Mouse (Mus musculus): ENCODE results near the gene Krt88. TPM values are rescaled to one million over a fixed set of nuclear protein-coding genes. Genes with fewer than 3 reads are reported as not detected.

Gene Krt88
- not detected in 2 replicates for polyA plus RNA-seq (2015; fragmentation: Nextera tagmentation; extraction: Ambion mirVana)

DNA sequence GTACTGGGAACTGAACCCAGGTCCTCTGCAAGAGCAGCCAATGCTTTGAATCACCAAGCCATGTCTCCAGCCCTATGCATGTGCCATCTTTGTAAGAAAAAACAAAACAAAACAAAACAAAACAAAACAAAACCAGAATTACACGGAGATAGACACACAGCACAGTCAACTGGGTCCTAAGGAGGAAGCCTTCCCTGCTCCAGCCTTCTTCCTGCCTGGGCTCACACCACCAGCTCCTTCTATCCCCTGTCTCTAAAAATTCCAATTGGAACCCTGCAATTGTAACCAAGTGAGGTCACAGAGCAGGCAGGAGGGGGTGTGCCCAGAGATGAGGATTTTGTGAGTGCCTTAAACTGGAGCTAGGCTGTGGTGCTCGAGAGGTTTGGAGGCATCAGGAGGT, at the start of gene Krt88:
Krt88 (plus strand) TSS at position 301 of the 400 bp plus-strand sequence.
- ATAC-seq (ENCODE audit: low FRiP score) = no peak
- Histone ChIP-seq H3K9ac (no peak within 1 kb of the TSS), H3K9me3 (no peaks in the 10 kb centered on the region), H3K27ac (no peak within 1 kb of the TSS), H3K36me3 (no peaks in the 10 kb centered on the region), H3K4me2 (no peak within 1 kb of the TSS), H3K27me3 (peaks cover 2% of the 10 kb centered on the region; the same call in 1 of the 2 replicates), H3K4me1 (replicated peaks) (no peaks in the 10 kb centered on the region), H3K4me3 (no peak within 1 kb of the TSS)
- 74% methylated on average over 2 of the region's 2 CpGs for WGBS

DNA sequence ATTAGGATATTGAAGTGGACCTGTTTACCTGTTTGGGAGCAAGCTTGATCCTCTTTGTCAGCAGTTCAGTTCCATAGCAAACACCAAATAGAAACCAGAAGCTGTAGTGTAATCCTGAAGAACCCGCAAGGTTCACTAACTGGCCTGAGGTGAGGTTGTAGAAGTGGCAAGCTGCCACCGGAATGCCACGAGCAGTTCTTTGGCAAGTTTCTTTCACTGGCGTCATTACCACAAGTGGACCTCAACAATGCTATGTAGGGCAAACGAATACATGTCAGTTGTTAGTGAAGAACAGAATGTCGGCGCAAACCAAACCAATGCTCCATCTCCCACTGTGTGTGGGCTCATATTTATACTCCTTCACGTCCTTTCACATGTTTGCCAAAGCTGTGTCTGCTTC, 49.3 kb upstream of the Krt88 start:
- no peak overlapping the region for H3K4me3 ChIP-seq
- no peak overlapping the region for H3K27ac ChIP-seq
- H3K27me3 ChIP-seq = no peaks in the 10 kb centered on the region; the same call in 1 of the 2 replicates
- H3K9ac ChIP-seq = no peak overlapping the region
- no peaks in the 10 kb centered on the region for H3K4me1 ChIP-seq (replicated peaks)
- 91% methylated on average over 8 of the region's 8 CpGs for WGBS
- H3K36me3 ChIP-seq = no peaks in the 10 kb centered on the region
- no peaks in the 10 kb centered on the region for H3K9me3 ChIP-seq
- no peak for ATAC-seq (ENCODE audit: low FRiP score)
- H3K4me2 ChIP-seq = no peak overlapping the region

DNA sequence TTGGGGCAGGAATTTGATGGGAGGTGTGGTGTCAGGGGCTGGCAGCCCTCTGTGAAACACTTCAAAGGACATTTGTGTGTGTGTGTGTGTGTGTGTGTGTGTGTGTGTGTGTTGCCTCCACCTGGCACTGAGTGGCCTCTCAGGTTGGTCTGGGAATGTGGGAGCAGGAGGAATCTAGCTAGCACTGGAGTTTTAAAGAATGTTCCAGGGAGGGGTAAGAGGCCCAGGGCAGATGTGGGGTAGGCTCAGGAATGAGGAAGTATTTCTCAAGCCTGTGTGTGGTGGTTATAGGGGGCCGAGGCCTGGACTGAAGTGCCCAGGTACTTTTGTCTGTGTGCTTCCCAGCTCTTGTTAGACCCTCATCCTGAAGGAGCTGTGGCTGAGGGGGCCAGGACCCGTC, 36.8 kb upstream of the Krt88 start, which contains the start of gene Krt7:
Krt7 (plus strand) TSS at position 269 of the 400 bp plus-strand sequence.
- no peak within 1 kb of the TSS for H3K9ac ChIP-seq
- no peak within 1 kb of the TSS for H3K4me3 ChIP-seq
- H3K9me3 ChIP-seq = no peaks in the 10 kb centered on the region
- no peak within 1 kb of the TSS for H3K4me2 ChIP-seq
- 0 out of 2 replicates have a peak, but pooled peaks cover 4% of the 10 kb centered on the region for H3K4me1 ChIP-seq (replicated peaks)
- H3K36me3 ChIP-seq = no peaks in the 10 kb centered on the region
- H3K27me3 ChIP-seq = peaks cover 35% of the 10 kb centered on the region
- ATAC-seq (ENCODE audit: low FRiP score) = no peak
- H3K27ac ChIP-seq = no peak within 1 kb of the TSS
- WGBS = 56% methylated on average over 2 of the region's 2 CpGs

DNA sequence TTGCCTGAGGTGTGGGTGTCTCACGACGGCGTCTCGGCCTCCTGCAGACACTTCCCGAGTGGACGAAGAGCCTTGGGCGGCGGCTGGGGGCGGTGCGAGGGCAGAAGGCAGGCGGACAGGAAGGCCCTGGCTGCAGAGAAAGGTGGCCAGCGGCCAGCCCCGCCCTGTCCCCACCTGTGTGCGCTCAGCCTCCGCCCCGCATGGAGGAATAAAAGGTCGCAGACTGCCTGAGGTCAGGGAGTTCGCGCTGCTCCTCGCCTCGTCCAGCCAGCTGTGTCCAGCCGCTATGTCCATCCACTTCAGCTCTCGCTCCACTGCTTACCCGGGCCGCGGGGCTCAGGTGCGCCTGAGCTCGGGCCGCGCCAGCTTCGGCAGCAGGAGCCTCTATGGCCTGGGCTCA, 35.4 kb upstream of the Krt88 start:
- Histone ChIP-seq H3K9ac (peak overlapping the region; percentile 9; the same call in 1 of the 2 replicates), H3K9me3 (no peaks in the 10 kb centered on the region), H3K27ac (no peak overlapping the region), H3K4me2 (no peak overlapping the region), H3K36me3 (no peaks in the 10 kb centered on the region), H3K4me3 (no peak overlapping the region), H3K4me1 (replicated peaks) (0 out of 2 replicates have a peak, but pooled peaks cover 4% of the 10 kb centered on the region), H3K27me3 (peaks cover 35% of the 10 kb centered on the region)
- 32% methylated on average over 31 of the region's 31 CpGs for WGBS
- no peak for ATAC-seq (ENCODE audit: low FRiP score)

DNA sequence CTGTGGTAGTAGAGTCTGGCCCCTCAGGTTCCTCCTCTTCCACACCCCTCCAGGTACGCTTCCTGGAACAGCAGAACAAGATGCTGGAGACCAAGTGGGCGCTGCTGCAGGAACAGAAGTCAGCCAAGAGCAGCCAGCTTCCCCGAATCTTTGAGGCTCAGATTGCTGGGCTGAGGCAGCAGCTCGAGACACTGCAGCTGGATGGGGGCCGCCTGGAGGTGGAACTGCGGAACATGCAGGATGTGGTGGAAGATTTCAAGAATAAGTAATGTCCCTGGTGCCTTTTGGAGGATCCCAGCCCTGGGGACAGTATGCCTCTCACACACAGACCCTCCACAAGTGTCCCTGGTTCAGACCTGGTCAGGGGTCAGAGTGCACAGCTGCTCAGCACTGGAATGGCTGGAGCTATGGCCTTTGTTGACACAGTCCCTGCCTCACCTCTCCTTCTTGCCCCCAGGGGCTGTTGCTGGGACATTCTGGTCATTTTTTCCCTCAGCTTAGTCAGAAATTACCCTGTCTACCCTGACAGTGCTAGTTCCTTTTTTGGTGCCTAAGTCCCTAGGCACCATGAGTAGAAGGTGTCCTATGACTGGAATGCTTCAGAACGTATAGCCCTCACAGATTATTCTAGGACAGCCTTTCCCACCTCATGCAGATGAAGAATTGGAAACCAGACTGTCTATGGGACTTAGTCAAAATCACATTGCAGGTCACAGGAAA, 33.5 kb upstream of the Krt88 start:
- no peaks in the 10 kb centered on the region for H3K9me3 ChIP-seq
- WGBS = 54% methylated on average over 7 of the region's 7 CpGs
- ATAC-seq (ENCODE audit: low FRiP score) = no peak
- no peak overlapping the region for H3K4me3 ChIP-seq
- H3K27ac ChIP-seq = no peak overlapping the region
- no peak overlapping the region for H3K4me2 ChIP-seq
- no peak overlapping the region for H3K9ac ChIP-seq
- H3K4me1 ChIP-seq (replicated peaks) = 0 out of 2 replicates have a peak, but pooled peaks cover 4% of the 10 kb centered on the region
- H3K27me3 ChIP-seq = peaks cover 35% of the 10 kb centered on the region
- H3K36me3 ChIP-seq = no peaks in the 10 kb centered on the region

DNA sequence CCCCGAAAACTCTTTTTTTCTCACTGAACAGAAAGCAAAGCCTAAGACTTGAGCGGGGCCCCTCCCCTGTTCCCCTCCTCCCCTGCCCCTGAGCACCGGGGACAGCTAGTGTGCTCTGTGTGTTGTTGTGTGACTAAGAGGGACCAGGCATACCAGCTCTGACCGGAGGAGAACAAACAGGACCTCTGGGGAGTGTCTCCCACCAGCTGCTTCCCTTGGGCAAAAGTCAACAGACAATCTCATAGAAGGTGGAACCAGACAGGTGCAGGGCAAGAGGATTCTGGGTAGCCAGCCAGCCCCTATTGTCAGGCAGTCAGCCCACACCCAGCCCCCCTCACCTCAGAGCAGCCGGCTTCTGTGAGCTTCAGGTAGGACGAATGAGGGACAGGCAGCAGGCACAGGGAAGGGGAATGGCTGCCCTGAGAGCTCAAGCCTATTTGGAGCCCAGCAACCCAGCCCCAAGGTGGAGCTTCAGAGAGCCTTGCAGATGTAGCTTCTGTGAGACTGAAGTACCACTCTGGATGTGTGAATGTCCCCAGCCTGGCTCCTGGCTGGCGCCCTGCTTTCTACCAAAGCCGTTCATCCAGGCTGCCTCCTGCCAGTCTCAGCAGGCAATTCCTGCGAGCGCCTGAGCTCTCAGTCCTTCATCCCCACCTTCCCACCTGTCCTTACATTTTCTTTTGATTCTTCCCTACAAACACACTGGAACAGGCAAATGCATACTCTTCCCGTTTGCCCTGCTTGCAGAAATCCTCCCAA, 32.6 kb upstream of the Krt88 start:
- no peak overlapping the region for H3K4me2 ChIP-seq
- no peak for ATAC-seq (ENCODE audit: low FRiP score)

DNA sequence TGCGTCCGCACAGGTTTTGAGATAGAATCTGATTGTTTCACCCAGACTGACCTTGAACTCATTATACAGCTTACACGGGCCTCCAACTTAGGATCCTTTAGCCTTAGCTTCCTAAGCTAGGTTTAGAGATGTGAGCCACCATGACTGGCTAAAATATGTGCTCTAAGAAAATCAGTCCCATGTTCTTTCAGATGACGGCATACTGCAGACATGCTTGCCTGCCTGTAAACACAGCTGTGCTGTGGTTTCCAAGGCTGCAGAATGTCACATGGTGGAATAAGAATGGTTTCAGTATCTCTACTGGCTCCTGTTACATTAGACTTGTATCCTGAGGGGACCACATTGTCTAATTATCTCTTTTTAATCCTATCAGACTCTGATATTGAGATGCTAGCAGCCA, 28.6 kb upstream of the Krt88 start:
- H3K27me3 ChIP-seq = 0 out of 2 replicates have a peak, but pooled peaks cover 11% of the 10 kb centered on the region
- no peak for ATAC-seq (ENCODE audit: low FRiP score)
- H3K9me3 ChIP-seq = no peaks in the 10 kb centered on the region
- no peak overlapping the region for H3K4me2 ChIP-seq
- no peak overlapping the region for H3K4me3 ChIP-seq
- no peak overlapping the region for H3K9ac ChIP-seq
- H3K4me1 ChIP-seq (replicated peaks) = no peaks in the 10 kb centered on the region
- no peak overlapping the region for H3K27ac ChIP-seq
- 88% methylated on average over 4 of the region's 4 CpGs for WGBS
- no peaks in the 10 kb centered on the region for H3K36me3 ChIP-seq

More for the DNA sequence above, 32.6 kb upstream of the Krt88 start:
- 45% methylated on average over 11 of the region's 11 CpGs for WGBS
- H3K9me3 ChIP-seq = no peaks in the 10 kb centered on the region
- no peak overlapping the region for H3K27ac ChIP-seq
- H3K27me3 ChIP-seq = peaks cover 35% of the 10 kb centered on the region
- no peak overlapping the region for H3K9ac ChIP-seq
- H3K4me3 ChIP-seq = no peak overlapping the region
- 0 out of 2 replicates have a peak, but pooled peaks cover 4% of the 10 kb centered on the region for H3K4me1 ChIP-seq (replicated peaks)
- H3K36me3 ChIP-seq = no peaks in the 10 kb centered on the region

DNA sequence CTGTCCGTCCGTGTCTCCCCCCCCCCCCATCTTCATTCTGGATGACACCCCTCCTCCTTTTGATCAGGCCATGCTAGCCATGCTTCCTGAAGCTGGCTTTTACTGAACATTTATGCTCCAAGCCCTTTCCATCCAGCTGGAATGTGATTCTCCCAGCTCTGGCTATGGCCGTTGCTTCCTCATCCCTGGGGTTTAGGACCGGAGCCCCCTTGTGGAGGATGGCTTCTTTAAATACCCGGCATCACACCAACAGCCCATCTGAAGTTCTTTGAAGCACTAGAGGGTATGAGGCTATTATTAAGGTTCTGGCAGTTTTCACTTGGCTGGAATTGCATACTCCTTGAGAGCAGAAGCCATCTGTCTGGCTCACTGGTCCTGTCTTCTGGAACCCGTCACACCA, 26.6 kb upstream of the Krt88 start:
- H3K4me2 ChIP-seq = no peak overlapping the region
- 62% methylated on average over 6 of the region's 6 CpGs for WGBS
- no peaks in the 10 kb centered on the region for H3K36me3 ChIP-seq
- H3K9ac ChIP-seq = no peak overlapping the region
- no peak overlapping the region for H3K4me3 ChIP-seq
- H3K27ac ChIP-seq = no peak overlapping the region
- H3K27me3 ChIP-seq = 0 out of 2 replicates have a peak, but pooled peaks cover 6% of the 10 kb centered on the region
- H3K9me3 ChIP-seq = no peaks in the 10 kb centered on the region
- no peaks in the 10 kb centered on the region for H3K4me1 ChIP-seq (replicated peaks)
- ATAC-seq (ENCODE audit: low FRiP score) = no peak

DNA sequence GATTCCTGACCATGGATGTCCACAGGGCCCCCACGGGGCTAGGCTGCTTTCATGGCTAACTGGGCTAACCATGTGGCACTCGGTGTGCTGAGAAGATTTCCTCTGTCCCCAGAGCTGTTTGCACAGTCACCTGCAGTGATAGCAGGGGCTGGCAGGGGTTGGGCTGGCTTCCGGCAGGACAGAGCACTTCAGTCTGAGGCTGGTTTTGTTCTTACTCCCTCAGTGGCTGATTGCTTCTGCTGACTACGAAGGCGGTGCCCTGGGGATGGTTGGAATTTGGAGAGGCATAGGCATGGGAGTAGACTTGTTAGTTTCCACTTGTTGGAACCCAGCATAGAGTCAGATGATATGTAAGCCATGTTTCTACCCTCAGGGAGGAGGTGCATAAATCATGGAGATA, 22.6 kb upstream of the Krt88 start:
- WGBS = 23% methylated on average over 5 of the region's 5 CpGs
- H3K27ac ChIP-seq = no peak overlapping the region
- H3K4me3 ChIP-seq = no peak overlapping the region
- H3K27me3 ChIP-seq = 0 out of 2 replicates have a peak, but pooled peaks cover 10% of the 10 kb centered on the region
- no peaks in the 10 kb centered on the region for H3K36me3 ChIP-seq
- H3K4me2 ChIP-seq = no peak overlapping the region
- no peak for ATAC-seq (ENCODE audit: low FRiP score)
- no peaks in the 10 kb centered on the region for H3K9me3 ChIP-seq
- no peaks in the 10 kb centered on the region for H3K4me1 ChIP-seq (replicated peaks)
- no peak overlapping the region for H3K9ac ChIP-seq

DNA sequence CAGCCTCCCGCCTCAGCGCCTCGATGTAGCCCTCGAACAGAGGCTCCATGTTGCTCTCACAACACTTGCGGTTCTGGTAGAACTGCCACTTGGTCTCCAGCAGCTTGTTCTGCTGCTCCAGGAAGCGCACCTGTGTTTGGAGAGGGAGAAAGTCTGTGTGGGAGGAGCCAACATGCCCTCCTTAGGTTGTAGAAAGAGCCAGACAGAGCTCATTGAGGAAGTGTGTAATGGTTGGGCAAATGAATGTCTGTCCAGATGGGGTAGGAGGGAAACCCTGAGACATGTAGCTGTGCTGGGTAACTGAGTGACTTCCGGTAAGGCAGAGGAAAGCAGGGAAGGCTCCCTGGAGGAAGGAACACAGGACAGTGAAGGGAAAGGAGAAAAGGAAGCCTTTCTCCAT, 10.9 kb upstream of the Krt88 start:
- H3K9ac ChIP-seq = no peak overlapping the region
- H3K9me3 ChIP-seq = no peaks in the 10 kb centered on the region
- no peak overlapping the region for H3K4me3 ChIP-seq
- H3K4me1 ChIP-seq (replicated peaks) = peaks cover 9% of the 10 kb centered on the region
- no peak for ATAC-seq (ENCODE audit: low FRiP score)
- no peak overlapping the region for H3K4me2 ChIP-seq
- H3K27ac ChIP-seq = no peak overlapping the region
- WGBS = 86% methylated on average over 7 of the region's 7 CpGs
- peaks cover 44% of the 10 kb centered on the region for H3K27me3 ChIP-seq
- H3K36me3 ChIP-seq = no peaks in the 10 kb centered on the region

DNA sequence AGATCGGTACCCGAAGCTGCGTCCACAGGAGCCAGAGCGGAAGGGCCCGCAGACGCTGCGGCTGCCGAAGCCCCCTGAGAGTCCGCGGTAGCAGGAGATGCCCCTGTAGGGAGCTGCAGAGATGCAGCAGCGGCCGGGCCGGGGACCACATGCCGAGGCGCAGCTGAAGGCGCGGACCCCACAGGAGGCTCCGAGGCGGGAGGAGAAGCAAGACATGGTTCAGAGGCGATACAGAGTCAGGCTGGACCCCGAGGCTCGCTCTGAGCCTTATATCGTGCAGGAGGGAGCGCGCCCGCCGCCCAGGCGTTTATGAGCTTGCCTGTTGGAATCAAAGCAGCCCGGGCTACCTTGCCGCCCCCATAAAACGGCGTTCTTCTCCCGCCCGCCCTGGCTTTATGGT, 9.0 kb upstream of the Krt88 start, which contains the start of gene Krt87:
Krt87 (minus strand) TSS at position 250 of the 400 bp plus-strand sequence.
- Histone ChIP-seq H3K9ac (peak within 1 kb of the TSS; percentile 71), H3K27ac (no peak within 1 kb of the TSS), H3K4me1 (replicated peaks) (peaks cover 9% of the 10 kb centered on the region), H3K36me3 (no peaks in the 10 kb centered on the region), H3K4me2 (peak within 1 kb of the TSS; percentile 77), H3K9me3 (no peaks in the 10 kb centered on the region), H3K4me3 (peak within 1 kb of the TSS; percentile 41), H3K27me3 (peaks cover 44% of the 10 kb centered on the region)
- 3% methylated on average over 34 of the region's 34 CpGs for WGBS
- ATAC-seq (ENCODE audit: low FRiP score) = no peak

DNA sequence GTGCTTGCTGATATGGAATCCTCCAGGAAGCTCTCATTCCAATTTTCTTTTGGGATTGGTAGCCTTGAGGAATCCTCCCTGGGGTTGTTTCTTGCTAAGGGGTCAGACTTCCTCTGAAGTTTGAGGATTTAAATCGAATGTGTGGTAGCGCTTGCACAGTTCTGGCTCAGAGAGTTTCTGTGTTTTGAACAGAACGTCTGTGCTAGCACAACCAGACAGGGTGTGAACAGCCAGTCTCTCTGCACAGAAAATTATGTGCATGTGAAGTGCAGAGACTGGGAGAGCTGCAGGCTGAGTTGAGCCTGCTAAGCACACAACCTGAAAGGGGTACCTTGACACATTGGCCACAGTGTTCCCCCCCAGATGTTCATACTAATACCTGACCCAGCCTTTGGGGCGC, 6.7 kb upstream of the Krt88 start:
- WGBS = 82% methylated on average over 4 of the region's 4 CpGs
- no peaks in the 10 kb centered on the region for H3K9me3 ChIP-seq
- no peak overlapping the region for H3K27ac ChIP-seq
- no peak overlapping the region for H3K4me2 ChIP-seq
- no peak overlapping the region for H3K9ac ChIP-seq
- peaks cover 44% of the 10 kb centered on the region for H3K27me3 ChIP-seq
- H3K36me3 ChIP-seq = no peaks in the 10 kb centered on the region
- ATAC-seq (ENCODE audit: low FRiP score) = no peak
- peaks cover 9% of the 10 kb centered on the region for H3K4me1 ChIP-seq (replicated peaks)
- H3K4me3 ChIP-seq = no peak overlapping the region
